Mouse (Mus musculus) kidney, postnatal 0 days (tissue): Measurements from ENCODE around the gene Itga7. TPM values are rescaled to one million over a fixed set of nuclear protein-coding genes. Genes with fewer than 3 reads are reported as not detected.

ENCODE experiments used
- ATAC-seq: fragments of 200-750 bp; cut with Nextera tagmentation; replicated peaks from 2 replicates; pipeline ENCODE4 v1.8.0; 2017; ENCODE audit warnings: low read depth, moderate number of reproducible peaks, moderate TSS enrichment, moderate library complexity; ENCODE audit not compliant: low FRiP score
- DNase-seq: peaks from one replicate; pipeline ENCODE4 v3.0.0-alpha.2; 2016; ENCODE audit warnings: low spot score
- H3K27ac ChIP-seq: fragments of 300-500 bp; sonication (generic); 2 replicates; pipeline ENCODE4 v1.5.1; 2014; ENCODE audit warnings: mild to moderate bottlenecking
- H3K27me3 ChIP-seq: fragments of 300-500 bp; sonication (generic); 2 replicates; pipeline ENCODE4 v1.6.1; 2014; ENCODE audit warnings: low read length, mixed read lengths; ENCODE audit not compliant: insufficient read depth
- H3K36me3 ChIP-seq: fragments of 300-500 bp; sonication (generic); 2 replicates; pipeline ENCODE4 v1.6.1; 2014; ENCODE audit warnings: low read length, mixed read lengths; ENCODE audit not compliant: insufficient read depth
- H3K4me1 ChIP-seq: fragments of 300-500 bp; sonication (generic); replicated peaks from 2 replicates; pipeline ENCODE4 v1.6.1; 2014; ENCODE audit warnings: antibody characterized with exemption, low read length, mixed read lengths; ENCODE audit not compliant: insufficient read depth
- H3K4me2 ChIP-seq: fragments of 300-500 bp; sonication (generic); 2 replicates; pipeline ENCODE4 v1.6.1; 2014; ENCODE audit warnings: mild to moderate bottlenecking, low read length, moderate library complexity, mixed read lengths
- H3K4me3 ChIP-seq: fragments of 300-500 bp; sonication (generic); replicated peaks from 2 replicates; pipeline ENCODE4 v1.5.1; 2014; ENCODE audit warnings: low read depth, low read length
- H3K9ac ChIP-seq: fragments of 300-500 bp; sonication (generic); 2 replicates; pipeline ENCODE4 v1.6.1; 2014; ENCODE audit warnings: low read depth, low read length
- H3K9me3 ChIP-seq: fragments of 300-500 bp; sonication (generic); replicated peaks from 2 replicates; pipeline ENCODE4 v1.6.1; 2016; ENCODE audit warnings: low read length, inconsistent platforms, mixed read lengths
- CTCF ChIP-seq: IDR thresholded peaks from 2 replicates; pipeline ENCODE4 v1.5.1; 2016; ENCODE audit warnings: antibody characterized with exemption, low read depth, mild to moderate bottlenecking, moderate library complexity
- whole genome bisulfite sequencing: fragments of 180-500 bp; shearing (Covaris S2); extraction: QIAGEN DNeasy Blood & Tissue Kit; methylation state at CpG from one replicate; pipeline ENCODE4 v1.1.7; 2014; 5-methylcytosine and 5-hydroxymethylcytosine counted together
- polyA plus RNA-seq: library from polyadenylated mRNA; unstranded; fragments of >200 nt; fragmentation: Nextera tagmentation; extraction: Ambion mirVana; gene quantifications from 2 replicates; pipeline ENCODE4 v1.2.1, GENCODE M21; 2015

Gene Itga7
- polyA plus RNA-seq, 1 experiment from 2014 or later, result 3.8 TPM

DNA sequence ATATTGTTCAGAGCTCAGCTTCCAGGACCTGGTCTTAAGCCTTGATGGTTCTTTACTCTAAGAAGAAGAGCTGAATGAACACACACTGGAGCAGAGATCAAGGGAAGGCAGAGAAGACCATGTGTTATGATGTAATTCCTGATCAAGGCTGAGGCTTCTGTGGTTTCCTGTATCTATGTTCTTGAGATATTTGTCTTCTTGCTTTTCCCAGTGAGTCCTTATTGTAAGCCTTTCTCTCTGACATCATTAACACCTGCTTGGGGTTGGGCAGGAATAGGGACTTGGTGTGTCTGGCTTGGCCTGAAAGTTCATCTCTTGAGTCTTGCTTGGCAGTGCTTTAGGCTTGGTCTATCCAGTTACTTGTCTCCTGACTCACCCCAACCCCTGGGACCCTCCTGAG lies 57.4 kb downstream of the Itga7 start:
- DNase-seq, result no peak

DNA sequence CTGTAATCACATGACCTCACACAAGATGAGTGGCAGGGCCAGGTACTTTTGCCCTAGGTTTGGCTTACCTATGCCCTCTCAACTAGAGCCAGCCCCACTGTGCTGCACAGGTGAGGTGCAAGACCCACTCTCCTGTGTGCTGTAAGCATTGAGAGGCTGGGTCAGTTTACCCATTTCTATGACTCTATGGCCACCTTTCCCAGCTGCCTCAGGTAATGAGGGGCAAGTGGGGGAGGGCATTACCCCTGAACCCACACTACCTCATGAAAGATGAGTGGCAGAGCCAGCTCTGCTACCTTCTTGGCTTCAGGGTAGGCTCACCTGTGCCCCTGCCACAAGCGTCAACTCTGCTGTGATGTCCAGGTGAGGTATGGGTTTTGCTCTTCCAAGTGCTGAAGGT lies 62.2 kb downstream of the Itga7 start:
- Histone ChIP-seq H3K4me2 (no peak overlapping the region), H3K4me3 (no peak overlapping the region), H3K36me3 (no peaks in the 10 kb centered on the region), H3K4me1 (no peaks in the 10 kb centered on the region), H3K27ac (no peak overlapping the region), H3K9ac (no peak overlapping the region), H3K9me3 (no peaks in the 10 kb centered on the region), H3K27me3 (no peaks in the 10 kb centered on the region)
- no peak for TF ChIP-seq CTCF
- ATAC-seq (0 out of 2 replicates have a peak, but pooled peaks have one; percentile 29), DNase-seq (no peak)
- 87% methylated on average over 1 of the region's 1 CpGs for WGBS

More for the DNA sequence above, 57.4 kb downstream of the Itga7 start:
- Histone ChIP-seq H3K27ac (no peak overlapping the region), H3K9ac (no peak overlapping the region), H3K9me3 (no peaks in the 10 kb centered on the region), H3K4me1 (no peaks in the 10 kb centered on the region), H3K36me3 (no peaks in the 10 kb centered on the region), H3K4me3 (no peak overlapping the region), H3K4me2 (no peak overlapping the region), H3K27me3 (no peaks in the 10 kb centered on the region)
- no peak for ATAC-seq
- TF ChIP-seq CTCF, result no peak

DNA sequence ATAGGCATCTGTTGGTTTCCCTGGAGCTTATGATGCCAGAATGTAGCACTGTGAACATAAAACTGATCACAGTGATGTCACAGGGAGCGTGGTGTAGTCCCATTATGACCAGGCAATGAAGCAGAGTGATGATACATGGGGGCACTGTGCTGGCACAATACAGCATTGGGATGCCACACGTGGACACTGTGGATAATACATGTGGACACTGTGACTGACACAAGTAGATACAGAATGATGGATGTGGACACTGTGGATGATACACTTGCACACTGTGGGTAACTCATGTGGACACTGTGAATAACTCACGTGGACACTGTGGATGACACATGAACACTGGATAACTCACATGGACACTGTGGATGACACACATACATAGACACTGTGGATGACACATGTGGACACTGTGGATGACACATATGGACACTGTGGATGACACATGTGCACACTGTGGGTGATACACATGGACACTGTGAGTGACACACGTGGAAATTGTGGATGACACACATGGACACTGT lies 63.0 kb downstream of the Itga7 start:
- H3K9me3 ChIP-seq, result no peaks in the 10 kb centered on the region
- no peak overlapping the region for H3K4me2 ChIP-seq
- no peak overlapping the region for H3K4me3 ChIP-seq
- DNase-seq (no peak), ATAC-seq (no peak; the same call in 1 of the 2 replicates)
- H3K27me3 ChIP-seq, result no peaks in the 10 kb centered on the region
- H3K27ac ChIP-seq, result no peak overlapping the region
- no peak for TF ChIP-seq CTCF
- no peaks in the 10 kb centered on the region for H3K4me1 ChIP-seq
- H3K9ac ChIP-seq, result no peak overlapping the region
- WGBS, result 73% methylated on average over 4 of the region's 4 CpGs
- no peaks in the 10 kb centered on the region for H3K36me3 ChIP-seq

DNA sequence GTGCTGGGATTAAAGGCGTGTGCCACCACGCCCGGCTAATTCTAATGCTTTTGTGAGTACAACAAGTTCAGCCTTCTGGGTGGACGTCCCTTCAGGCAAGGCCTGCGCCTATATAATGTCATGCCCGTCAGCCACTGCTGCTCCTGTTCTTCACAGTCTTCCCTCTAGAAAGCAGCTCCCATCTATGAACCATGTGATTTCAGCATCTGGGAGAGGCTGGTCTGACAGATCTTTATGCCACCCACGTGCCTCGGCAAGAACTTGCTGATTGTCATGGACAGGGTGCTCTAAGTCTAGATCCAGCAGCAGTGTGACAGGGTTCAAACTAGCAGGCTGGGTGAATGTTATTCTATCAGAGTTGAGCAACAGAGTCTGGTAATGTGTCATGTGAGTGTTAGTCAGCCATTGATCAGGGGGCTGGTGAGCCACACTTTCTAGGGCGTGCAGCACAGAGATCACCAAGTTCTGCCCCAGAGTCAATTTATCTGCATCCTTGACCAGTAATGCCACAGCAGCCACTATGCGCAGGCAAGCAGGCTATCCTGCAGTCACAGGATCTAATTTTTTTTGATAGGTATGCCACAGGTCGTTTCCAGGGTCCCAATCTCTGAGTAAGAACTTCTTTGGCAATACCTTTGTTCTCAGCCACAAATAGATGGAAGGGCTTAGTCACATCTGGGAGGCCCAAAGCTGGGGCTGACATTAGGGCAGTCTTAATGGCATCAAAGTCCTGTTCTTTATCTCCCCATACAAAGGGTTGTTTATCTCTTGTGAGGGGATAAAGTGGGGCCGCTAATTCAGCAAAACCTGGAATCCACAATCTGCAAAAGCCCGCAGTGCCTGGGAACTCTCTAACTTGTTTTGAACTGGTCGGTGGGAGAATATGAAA lies 70.7 kb downstream of the Itga7 start:
- DNase-seq (no peak), ATAC-seq (no peak)

More for the DNA sequence above, 70.7 kb downstream of the Itga7 start:
- Histone ChIP-seq H3K27ac (no peak overlapping the region), H3K4me2 (no peak overlapping the region), H3K4me3 (no peak overlapping the region), H3K27me3 (no peaks in the 10 kb centered on the region), H3K9me3 (no peaks in the 10 kb centered on the region), H3K9ac (no peak overlapping the region), H3K36me3 (no peaks in the 10 kb centered on the region), H3K4me1 (no peaks in the 10 kb centered on the region)
- 88% methylated on average over 14 of the region's 14 CpGs for WGBS
- TF ChIP-seq CTCF, result no peak

Other genes with a start within 250 kb of the Itga7 start
- 57.9 and 61.7 TPM in 2 replicates for gene Rab5b, start 237.6 kb upstream of the Itga7 start, polyA plus RNA-seq
- gene Pmel, start 229.6 kb upstream of the Itga7 start, polyA plus RNA-seq, result 1.5 and 2.0 TPM in 2 replicates
- 55.9 and 66.3 TPM in 2 replicates for gene Cdk2, start 228.8 kb upstream of the Itga7 start, polyA plus RNA-seq
- gene Dgka, start 189.0 kb upstream of the Itga7 start, polyA plus RNA-seq, result 5.4 and 6.4 TPM in 2 replicates
- 35.0 and 36.3 TPM in 2 replicates for gene Pym1, start 185.9 kb upstream of the Itga7 start, polyA plus RNA-seq
- 0.55 and 0.64 TPM in 2 replicates for gene Mmp19, start 142.9 kb upstream of the Itga7 start, polyA plus RNA-seq
- 46.2 and 48.5 TPM in 2 replicates for gene Dnajc14, start 129.8 kb upstream of the Itga7 start, polyA plus RNA-seq
- gene Tmem198b, start 129.4 kb upstream of the Itga7 start, polyA plus RNA-seq, result 11.7 and 13.2 TPM in 2 replicates
- gene Sarnp, start 116.5 kb upstream of the Itga7 start, polyA plus RNA-seq, result 164 and 175 TPM in 2 replicates
- 87.2 and 87.5 TPM in 2 replicates for gene Ormdl2, start 112.2 kb upstream of the Itga7 start, polyA plus RNA-seq
- 7.7 and 8.2 TPM in 2 replicates for gene Gdf11, start 42.1 kb upstream of the Itga7 start, polyA plus RNA-seq
- 1,350 and 1,394 TPM in 2 replicates for gene Cd63, start 32.8 kb upstream of the Itga7 start, polyA plus RNA-seq
- 12.9 and 15.0 TPM in 2 replicates for gene Rdh5, start 10.9 kb upstream of the Itga7 start, polyA plus RNA-seq
- gene Bloc1s1, start 9.8 kb upstream of the Itga7 start, polyA plus RNA-seq, result 272 and 276 TPM in 2 replicates
- 59.9 and 69.3 TPM in 2 replicates for gene Mettl7b, start 27.2 kb downstream of the Itga7 start, polyA plus RNA-seq
- not detected in 2 replicates for gene Olfr9, start 55.6 kb downstream of the Itga7 start, polyA plus RNA-seq
- not detected in 2 replicates for gene Olfr763, start 77.0 kb downstream of the Itga7 start, polyA plus RNA-seq
- not detected in 2 replicates for gene Olfr764-ps1, start 106.1 kb downstream of the Itga7 start, polyA plus RNA-seq
- gene Olfr765, start 116.2 kb downstream of the Itga7 start, polyA plus RNA-seq, result not detected in 2 replicates
- gene Olfr766-ps1, start 135.2 kb downstream of the Itga7 start, polyA plus RNA-seq, result not detected in 2 replicates
- gene Olfr767, start 149.1 kb downstream of the Itga7 start, polyA plus RNA-seq, result not detected in 2 replicates
- gene Olfr768, start 165.6 kb downstream of the Itga7 start, polyA plus RNA-seq, result 0.04 TPM in 1 of 2 replicates, not detected in the other
- gene Olfr769, start 184.0 kb downstream of the Itga7 start, polyA plus RNA-seq, result not detected in 2 replicates
- gene Olfr770, start 205.2 kb downstream of the Itga7 start, polyA plus RNA-seq, result not detected in 2 replicates
- gene Olfr771, start 230.9 kb downstream of the Itga7 start, polyA plus RNA-seq, result not detected in 2 replicates
- not detected in 2 replicates for gene Olfr772, start 244.1 kb downstream of the Itga7 start, polyA plus RNA-seq